Mouse (Mus musculus) lung, postnatal 0 days (tissue): ENCODE measurements around the gene Ubl7. TPM values are rescaled to one million over a fixed set of nuclear protein-coding genes. Genes with fewer than 3 reads are reported as not detected.

ENCODE experiments used
- ATAC-seq: fragments of 200-750 bp; cut with Nextera tagmentation; 2 replicates; pipeline ENCODE4 v1.8.0; 2017; ENCODE audit warnings: moderate library complexity
- DNase-seq: peaks from one replicate; pipeline ENCODE4 v3.0.0-alpha.2; 2016; ENCODE audit warnings: low spot score
- H3K27ac ChIP-seq: fragments of 300-500 bp; sonication (generic); 2 replicates; pipeline ENCODE4 v1.5.1; 2014; ENCODE audit warnings: antibody characterized with exemption, mild to moderate bottlenecking, low read length, mixed read lengths
- H3K27me3 ChIP-seq: fragments of 300-500 bp; sonication (generic); replicated peaks from 2 replicates; pipeline ENCODE4 v1.6.1; 2014; ENCODE audit warnings: low read length, mixed read lengths; ENCODE audit not compliant: insufficient read depth
- H3K36me3 ChIP-seq: fragments of 300-500 bp; sonication (generic); 2 replicates; pipeline ENCODE4 v1.6.1; 2014; ENCODE audit warnings: low read length, mixed read lengths; ENCODE audit not compliant: insufficient read depth
- H3K4me1 ChIP-seq: fragments of 300-500 bp; sonication (generic); 2 replicates; pipeline ENCODE4 v1.6.1; 2014; ENCODE audit warnings: antibody characterized with exemption, low read depth, low read length, mixed read lengths; ENCODE audit not compliant: insufficient read depth
- H3K4me2 ChIP-seq: fragments of 300-500 bp; sonication (generic); replicated peaks from 2 replicates; pipeline ENCODE4 v1.6.1; 2014; ENCODE audit warnings: low read depth, mild to moderate bottlenecking, low read length, moderate library complexity, mixed read lengths
- H3K4me3 ChIP-seq: fragments of 300-500 bp; sonication (generic); 2 replicates; pipeline ENCODE4 v1.5.1; 2014; ENCODE audit warnings: low read depth, low read length
- H3K9ac ChIP-seq: fragments of 300-500 bp; sonication (generic); replicated peaks from 2 replicates; pipeline ENCODE4 v1.6.1; 2014; ENCODE audit warnings: low read depth, mild to moderate bottlenecking
- H3K9me3 ChIP-seq: fragments of 300-500 bp; sonication (generic); 2 replicates; pipeline ENCODE4 v1.6.1; 2016; ENCODE audit warnings: low read length, mixed read lengths
- CTCF ChIP-seq: IDR thresholded peaks from 2 replicates; pipeline ENCODE4 v1.5.1; 2016; ENCODE audit warnings: antibody characterized with exemption, mild to moderate bottlenecking
- EP300 ChIP-seq: IDR thresholded peaks from 2 replicates; pipeline ENCODE4 v1.6.1; 2016; ENCODE audit warnings: antibody characterized with exemption, mild to moderate bottlenecking, control low read depth
- whole genome bisulfite sequencing: fragments of 180-500 bp; shearing (Covaris S2); extraction: QIAGEN DNeasy Blood & Tissue Kit; methylation state at CpG from one replicate; pipeline ENCODE4 v1.1.7; 2014; 5-methylcytosine and 5-hydroxymethylcytosine counted together
- polyA plus RNA-seq: library from polyadenylated mRNA; unstranded; fragments of >200 nt; fragmentation: Nextera tagmentation; extraction: Ambion mirVana; gene quantifications from 2 replicates; pipeline ENCODE4 v1.2.1, GENCODE M21; 2015

Ubl7 gene
- polyA plus RNA-seq, 1 experiment from 2014 or later = 120 TPM

DNA sequence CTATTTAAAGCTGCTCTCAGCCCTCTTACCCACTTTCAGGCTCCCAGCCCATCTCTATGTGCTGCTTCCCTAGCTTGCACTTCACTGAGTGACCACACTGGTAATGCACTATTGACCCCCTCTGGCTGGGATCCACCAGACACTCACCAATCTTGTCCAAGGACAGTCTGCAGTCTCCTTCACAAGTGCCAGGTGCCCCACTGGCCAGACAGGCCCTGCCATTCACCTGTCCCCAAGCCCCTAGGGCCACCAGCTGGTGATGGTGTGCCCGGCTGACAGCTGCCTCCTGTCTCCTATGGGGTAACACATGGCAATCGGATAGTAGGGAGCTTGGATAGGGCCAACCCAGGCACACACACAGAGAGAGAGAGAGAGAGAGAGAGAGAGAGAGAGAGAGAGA is 31.3 kb downstream of the Ubl7 start:
- 50% methylated on average over 2 of the region's 2 CpGs for WGBS
- ATAC-seq = no peak
- Histone ChIP-seq H3K4me3 (peak overlapping the region; percentile 75), H3K4me2 (peak overlapping the region; percentile 95), H3K4me1 (no peaks in the 10 kb centered on the region), H3K9me3 (no peaks in the 10 kb centered on the region), H3K36me3 (no peaks in the 10 kb centered on the region), H3K27ac (peak overlapping the region; percentile 32; the same call in 1 of the 2 replicates), H3K9ac (peak overlapping the region; percentile 65), H3K27me3 (peaks cover 12% of the 10 kb centered on the region; the same call in 1 of the 2 replicates)
- TF ChIP-seq CTCF (no peak), EP300 (no peak)
- DNase-seq = no peak

DNA sequence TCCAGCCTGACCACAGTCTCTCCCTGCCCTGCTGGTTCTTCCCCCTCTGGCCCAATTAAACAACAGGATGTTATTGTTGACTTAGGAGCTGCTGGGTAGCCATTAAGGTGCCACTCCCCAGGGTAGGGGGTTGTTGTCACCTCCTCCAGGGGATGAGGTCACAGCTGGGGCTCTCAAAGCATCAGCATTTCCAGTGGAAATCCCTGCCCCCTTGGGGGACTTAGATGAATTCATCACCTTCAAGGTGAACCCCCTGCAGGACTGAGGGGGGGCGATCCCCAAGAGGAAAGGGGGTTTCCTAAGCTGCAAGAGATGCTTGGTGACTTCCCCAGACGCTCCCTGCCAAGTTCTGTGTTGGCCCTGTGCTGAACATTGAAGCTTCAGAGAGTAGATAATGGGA is 32.3 kb downstream of the Ubl7 start:
- H3K27me3 ChIP-seq = peaks cover 12% of the 10 kb centered on the region; the same call in 1 of the 2 replicates
- TF ChIP-seq EP300 (peak; percentile 22), CTCF (no peak)
- no peak overlapping the region for H3K9ac ChIP-seq
- no peaks in the 10 kb centered on the region; the same call in 1 of the 2 replicates for H3K4me1 ChIP-seq
- H3K4me3 ChIP-seq = peak overlapping the region; percentile 75; the same call in 1 of the 2 replicates
- ATAC-seq (no peak), DNase-seq (no peak)
- peak overlapping the region; percentile 95 for H3K4me2 ChIP-seq
- 28% methylated on average over 2 of the region's 2 CpGs for whole genome bisulfite sequencing
- H3K36me3 ChIP-seq = no peaks in the 10 kb centered on the region
- no peak overlapping the region for H3K27ac ChIP-seq
- no peaks in the 10 kb centered on the region for H3K9me3 ChIP-seq

DNA sequence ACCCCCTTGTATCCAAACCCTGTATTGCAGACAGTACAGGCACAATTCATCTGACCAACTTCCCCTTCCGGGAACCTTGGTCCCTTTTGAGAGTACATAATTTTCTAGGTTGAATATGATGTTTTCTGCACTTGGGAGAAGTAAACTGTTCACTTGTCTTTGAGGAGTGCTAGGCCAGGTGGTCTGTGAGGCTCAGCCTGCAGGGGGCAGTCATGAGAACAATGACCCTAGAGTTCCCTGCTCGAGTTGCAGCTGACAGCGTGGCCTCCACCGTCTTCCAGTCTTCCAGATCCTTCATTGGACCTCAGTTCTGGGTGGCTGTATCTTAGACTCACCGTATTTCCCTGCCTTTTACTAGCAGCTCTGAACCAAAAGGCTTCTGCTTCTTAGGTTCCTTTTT is 33.8 kb downstream of the Ubl7 start:
- H3K27ac ChIP-seq = no peak overlapping the region
- 24% methylated on average over 5 of the region's 5 CpGs for WGBS
- H3K4me1 ChIP-seq = peaks cover 9% of the 10 kb centered on the region; the same call in 1 of the 2 replicates
- DNase-seq (peak; percentile 67), ATAC-seq (no peak)
- H3K27me3 ChIP-seq = peaks cover 12% of the 10 kb centered on the region; the same call in 1 of the 2 replicates
- H3K4me2 ChIP-seq = 0 out of 2 replicates have a peak overlapping the region, but pooled peaks have one; percentile 95
- no peaks in the 10 kb centered on the region for H3K9me3 ChIP-seq
- H3K9ac ChIP-seq = no peak overlapping the region
- TF ChIP-seq EP300 (no peak), CTCF (peak; percentile 79)
- no peaks in the 10 kb centered on the region for H3K36me3 ChIP-seq
- no peak overlapping the region for H3K4me3 ChIP-seq

DNA sequence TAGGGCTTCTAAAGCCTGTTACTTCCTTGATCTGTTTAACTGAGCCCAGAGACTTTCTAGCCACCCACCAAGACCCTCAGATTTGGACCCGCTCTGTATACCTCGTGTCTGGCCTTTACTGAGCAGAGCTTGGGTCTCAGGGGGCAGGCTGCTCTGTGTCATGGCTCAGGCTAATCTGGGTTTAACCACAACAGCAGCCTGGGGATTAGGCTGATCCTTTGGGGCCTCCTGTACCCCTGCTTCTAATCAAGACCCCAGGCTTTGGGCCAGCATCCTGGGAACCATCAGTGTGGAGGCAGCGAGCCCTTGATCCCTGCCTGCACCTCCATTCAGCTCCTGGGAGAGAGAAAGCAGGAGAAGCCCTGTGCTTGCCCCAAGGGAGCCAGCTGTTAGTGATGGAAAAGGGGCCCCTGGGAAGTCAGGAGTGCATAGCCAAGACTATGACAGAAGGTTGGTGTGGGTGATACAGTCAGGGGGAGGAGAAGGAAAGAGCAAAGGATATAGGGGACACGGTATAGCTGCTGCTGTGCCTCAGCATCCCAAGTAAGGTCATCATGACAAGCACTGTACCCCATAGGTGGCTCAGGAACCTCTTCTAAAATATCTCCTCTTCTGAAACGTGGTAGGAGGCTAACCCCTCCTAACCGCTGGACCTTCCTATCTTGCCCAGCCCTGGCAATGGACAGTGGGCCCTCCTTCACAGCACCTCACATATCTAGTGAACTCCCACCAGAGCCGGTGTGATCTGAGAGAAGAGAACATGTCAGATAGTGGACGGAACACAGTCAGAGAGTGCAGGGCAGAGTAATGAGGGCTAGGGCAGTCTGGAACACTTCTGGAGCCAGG is 35.2 kb downstream of the Ubl7 start:
- no peak overlapping the region for H3K4me2 ChIP-seq
- no peak for DNase-seq
- 77% methylated on average over 8 of the region's 8 CpGs for WGBS

DNA sequence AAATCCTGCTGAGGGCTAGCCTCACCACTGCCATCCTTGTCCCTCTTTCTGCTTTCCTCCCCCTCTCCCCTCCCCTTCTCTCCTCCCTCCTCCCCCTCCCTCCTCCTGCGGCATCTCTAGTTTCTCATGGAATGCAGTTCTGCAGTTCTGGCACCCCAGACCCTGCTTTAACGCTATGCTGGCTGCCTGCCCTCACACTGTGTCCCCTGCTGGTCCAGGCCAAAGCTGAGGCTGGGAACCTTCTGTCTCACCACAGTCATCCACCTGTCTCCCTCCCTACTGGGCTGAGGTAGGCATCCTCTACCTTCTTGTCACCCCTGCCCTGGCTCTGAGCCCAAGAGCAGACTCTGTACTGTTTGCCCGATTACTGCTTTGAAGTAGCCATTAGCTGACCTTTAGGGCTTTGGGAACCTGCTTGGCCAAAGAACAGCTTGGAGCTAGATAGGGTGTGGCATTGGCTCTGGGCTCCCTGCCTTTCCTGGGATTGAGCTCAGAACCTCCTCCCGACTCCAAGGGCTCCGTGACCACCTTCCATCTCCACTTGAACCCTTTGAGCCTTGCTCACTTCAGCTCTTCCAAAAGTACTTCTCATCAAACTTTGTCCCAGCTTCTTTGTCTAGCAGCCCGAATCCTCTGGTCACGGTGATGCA is 36.7 kb downstream of the Ubl7 start:
- no peaks in the 10 kb centered on the region for H3K27me3 ChIP-seq

More for the DNA sequence above, 35.2 kb downstream of the Ubl7 start:
- Histone ChIP-seq H3K4me3 (no peak overlapping the region), H3K27ac (no peak overlapping the region), H3K27me3 (peaks cover 11% of the 10 kb centered on the region; the same call in 1 of the 2 replicates), H3K4me1 (peaks cover 15% of the 10 kb centered on the region; the same call in 1 of the 2 replicates), H3K9me3 (no peaks in the 10 kb centered on the region), H3K9ac (no peak overlapping the region), H3K36me3 (no peaks in the 10 kb centered on the region)
- TF ChIP-seq EP300 = no peak
- TF ChIP-seq CTCF = no peak
- no peak for ATAC-seq

DNA sequence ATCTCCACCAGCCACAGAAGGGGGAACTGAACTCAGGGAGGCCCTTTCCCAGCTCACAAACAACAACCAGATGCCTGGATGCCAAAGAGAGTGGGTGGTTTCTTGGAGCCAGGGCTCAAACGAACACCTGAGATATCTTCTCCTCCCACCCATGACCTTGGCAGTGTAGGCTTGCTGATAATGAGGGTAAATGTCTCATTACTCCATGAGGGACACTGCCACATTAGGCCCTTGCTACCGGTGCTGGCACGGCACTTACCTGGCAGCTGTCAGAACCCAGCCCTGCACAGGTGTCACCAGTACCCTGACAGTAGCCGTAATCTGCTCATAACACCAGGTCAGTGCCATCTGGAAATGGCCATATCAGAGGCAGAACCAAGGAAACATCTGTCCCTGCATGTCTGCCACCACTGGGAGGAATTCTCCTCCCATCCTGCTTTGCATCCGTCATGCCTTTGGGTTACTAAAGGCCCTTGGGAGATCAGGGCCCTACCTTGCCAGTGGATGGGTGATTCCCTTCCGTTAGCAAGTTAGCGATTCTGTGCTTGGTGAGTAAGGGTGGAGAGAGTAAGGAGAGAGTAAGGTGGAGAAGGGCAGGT is 37.7 kb downstream of the Ubl7 start:
- 0 out of 2 replicates have a peak overlapping the region, but pooled peaks have one; percentile 20 for H3K27ac ChIP-seq
- no peaks in the 10 kb centered on the region for H3K27me3 ChIP-seq
- no peaks in the 10 kb centered on the region for H3K36me3 ChIP-seq
- H3K9me3 ChIP-seq = no peaks in the 10 kb centered on the region
- 71% methylated on average over 7 of the region's 7 CpGs for WGBS
- no peak for ATAC-seq
- H3K4me1 ChIP-seq = peaks cover 19% of the 10 kb centered on the region; the same call in 1 of the 2 replicates
- no peak overlapping the region for H3K9ac ChIP-seq
- H3K4me2 ChIP-seq = no peak overlapping the region
- DNase-seq = no peak
- TF ChIP-seq EP300 (no peak), CTCF (no peak)
- H3K4me3 ChIP-seq = no peak overlapping the region

More for the DNA sequence above, 36.7 kb downstream of the Ubl7 start:
- Histone ChIP-seq H3K4me1 (peaks cover 19% of the 10 kb centered on the region; the same call in 1 of the 2 replicates), H3K36me3 (no peaks in the 10 kb centered on the region), H3K9me3 (no peaks in the 10 kb centered on the region), H3K4me3 (no peak overlapping the region), H3K4me2 (no peak overlapping the region), H3K27ac (no peak overlapping the region), H3K9ac (no peak overlapping the region)
- 39% methylated on average over 7 of the region's 7 CpGs for WGBS
- no peak for ATAC-seq
- DNase-seq = no peak
- TF ChIP-seq EP300 (no peak), CTCF (no peak)
